Mouse (Mus musculus): Measurements from ENCODE around the gene Rpl24. TPM values are rescaled to one million over a fixed set of nuclear protein-coding genes. Genes with fewer than 3 reads are reported as not detected.

Rpl24 gene
- polyA plus RNA-seq, 1 experiment from 2014 or later: 859 TPM

GRCm38 (mm10) chr16:56019660-56020059 is 53.6 kb downstream of the Rpl24 start:
- H3K36me3 ChIP-seq: peaks cover 52% of the 10 kb centered on the region
- H3K4me1 ChIP-seq: 0 out of 2 replicates have a peak, but pooled peaks cover 2% of the 10 kb centered on the region
- no peak overlapping the region for H3K4me2 ChIP-seq
- no peak for ATAC-seq (ENCODE audit: insufficient number of reproducible peaks, insufficient read depth, low FRiP score, low TSS enrichment, low read depth)
- no peak overlapping the region for H3K4me3 ChIP-seq
- no peaks in the 10 kb centered on the region for H3K27me3 ChIP-seq
- H3K9ac ChIP-seq: no peak overlapping the region
- H3K27ac ChIP-seq: no peak overlapping the region
- 95% methylated on average over 7 of the region's 7 CpGs for WGBS
- H3K9me3 ChIP-seq: no peaks in the 10 kb centered on the region

Other genes starting within 250 kb of the Rpl24 start
- gene Nfkbiz, start 127.4 kb upstream of the Rpl24 start, polyA plus RNA-seq (2015; fragmentation: Nextera tagmentation; extraction: Ambion mirVana): 5.3 and 5.5 TPM in 2 replicates
- 0.83 TPM in 2 replicates for gene Nxpe3, start 71.0 kb upstream of the Rpl24 start, polyA plus RNA-seq (2015; fragmentation: Nextera tagmentation; extraction: Ambion mirVana)
- gene Cep97, start 31.4 kb upstream of the Rpl24 start, polyA plus RNA-seq (2015; fragmentation: Nextera tagmentation; extraction: Ambion mirVana): 10.4 and 11.6 TPM in 2 replicates
- 22.9 and 25.4 TPM in 2 replicates for gene Zbtb11, start 7.6 kb downstream of the Rpl24 start, polyA plus RNA-seq (2015; fragmentation: Nextera tagmentation; extraction: Ambion mirVana)
- 272 and 285 TPM in 2 replicates for gene Pcnp, start 63.5 kb downstream of the Rpl24 start, polyA plus RNA-seq (2015; fragmentation: Nextera tagmentation; extraction: Ambion mirVana)
- gene Trmt10c, start 71.5 kb downstream of the Rpl24 start, polyA plus RNA-seq (2015; fragmentation: Nextera tagmentation; extraction: Ambion mirVana): 27.7 and 28.5 TPM in 2 replicates
- 44.9 and 51.2 TPM in 2 replicates for gene Senp7, start 82.1 kb downstream of the Rpl24 start, polyA plus RNA-seq (2015; fragmentation: Nextera tagmentation; extraction: Ambion mirVana)
- gene Impg2, start 238.0 kb downstream of the Rpl24 start, polyA plus RNA-seq (2015; fragmentation: Nextera tagmentation; extraction: Ambion mirVana): 0.21 and 0.31 TPM in 2 replicates

All from embryonic facial prominence, embryonic 13.5 days (tissue).